Mouse (Mus musculus) MEL (cell line): Measurements from ENCODE around the gene Chrm3. TPM values are rescaled to one million over a fixed set of nuclear protein-coding genes. Genes with fewer than 3 reads are reported as not detected.

Experiments
- DNase-seq: peaks from one replicate; pipeline ENCODE4 v3.0.0; 2011; ENCODE audit warnings: low read depth, low spot score
- H3K27ac ChIP-seq: 2 replicates; pipeline ENCODE4 v1.5.1; 2012; ENCODE audit warnings: low read depth, mild to moderate bottlenecking, control low read depth, low read length, moderate library complexity; ENCODE audit not compliant: control insufficient read depth
- H3K27me3 ChIP-seq, 2 experiments: fragments of 150-350 bp in 1 of 2; sonication (generic) in 1 of 2; 2 replicates each; pipeline ENCODE4 v1.6.1; 2012; ENCODE audit warnings: low read length in 2 of 2, mild to moderate bottlenecking in 2 of 2, improper control_type of control experiment in 1 of 2, moderate library complexity in 1 of 2; ENCODE audit not compliant: insufficient read depth in 2 of 2, control insufficient read depth in 1 of 2
- H3K36me3 ChIP-seq, 2 experiments: 2 replicates each; pipeline ENCODE4 v1.6.1; 2012 to 2014; ENCODE audit warnings: low read length in 2 of 2, improper control_type of control experiment in 1 of 2, inconsistent platforms in 1 of 2, mild to moderate bottlenecking in 1 of 2; ENCODE audit not compliant: insufficient read depth in 2 of 2, control insufficient read depth in 1 of 2
- H3K4me1 ChIP-seq, 2 experiments: fragments of 150-350 bp in 1 of 2; sonication (generic) in 1 of 2; 2 replicates each; pipeline ENCODE4 v1.6.1; 2012; ENCODE audit warnings: low read length in 2 of 2, improper control_type of control experiment in 1 of 2, mild to moderate bottlenecking in 1 of 2; ENCODE audit not compliant: insufficient read depth in 2 of 2, control insufficient read depth in 1 of 2
- H3K4me3 ChIP-seq, 2 experiments: fragments of 150-350 bp in 1 of 2; sonication (generic) in 1 of 2; 2 replicates each; pipeline ENCODE4 v1.5.1; 2012; ENCODE audit warnings: low read depth in 2 of 2, low read length in 2 of 2, mild to moderate bottlenecking in 2 of 2, moderate library complexity in 2 of 2, control low read depth in 1 of 2, improper control_type of control experiment in 1 of 2; ENCODE audit not compliant: control insufficient read depth in 1 of 2, insufficient read depth in 1 of 2
- H3K79me2 ChIP-seq: 2 replicates; pipeline ENCODE4 v1.6.1; 2012; ENCODE audit warnings: mild to moderate bottlenecking, low read length, moderate library complexity; ENCODE audit not compliant: control insufficient read depth, poor library complexity, insufficient read depth
- H3K9ac ChIP-seq: 2 replicates; pipeline ENCODE4 v1.6.1; 2012; ENCODE audit warnings: low read depth, mild to moderate bottlenecking, control low read depth, low read length, moderate library complexity; ENCODE audit not compliant: control insufficient read depth, poor library complexity, severe bottlenecking
- H3K9me3 ChIP-seq: fragments of 150-350 bp; sonication (generic); replicated peaks from 2 replicates; pipeline ENCODE4 v1.6.1; 2012; ENCODE audit warnings: mild to moderate bottlenecking, low read length, improper control_type of control experiment, moderate library complexity; ENCODE audit not compliant: insufficient read depth
- BHLHE40 ChIP-seq: IDR thresholded peaks from 2 replicates; pipeline ENCODE4 v1.6.1; 2012; ENCODE audit warnings: low read depth, mild to moderate bottlenecking, inconsistent platforms, low read length, improper control_type of control experiment, borderline replicate concordance
- CHD1 ChIP-seq: IDR thresholded peaks from 2 replicates; pipeline ENCODE4 v1.6.1; 2012; ENCODE audit warnings: low read depth, mild to moderate bottlenecking, inconsistent platforms, low read length, improper control_type of control experiment
- CTCF ChIP-seq, 3 experiments: IDR thresholded peaks in 2 of 3; conservative IDR thresholded peaks in 1 of 3; 2 replicates each; pipeline ENCODE4 v1.5.1; 2011 to 2012; ENCODE audit warnings: low read length in 3 of 3, low read depth in 2 of 3, mild to moderate bottlenecking in 2 of 3, improper control_type of control experiment in 1 of 3, inconsistent platforms in 1 of 3, mixed read lengths in 1 of 3, moderate library complexity in 1 of 3; ENCODE audit not compliant: control insufficient read depth in 1 of 3, insufficient read depth in 1 of 3, poor library complexity in 1 of 3, severe bottlenecking in 1 of 3
- ELF1 ChIP-seq: IDR thresholded peaks from 2 replicates; pipeline ENCODE4 v1.6.1; 2014; ENCODE audit warnings: low read depth, mild to moderate bottlenecking, inconsistent platforms, low read length, improper control_type of control experiment, moderate library complexity
- HCFC1 ChIP-seq: IDR thresholded peaks from 2 replicates; pipeline ENCODE4 v1.6.1; 2012; ENCODE audit warnings: low read depth, mild to moderate bottlenecking, inconsistent platforms, low read length, improper control_type of control experiment, moderate library complexity
- MEF2A ChIP-seq: IDR thresholded peaks from 2 replicates; pipeline ENCODE4 v1.6.1; 2014; ENCODE audit warnings: low read depth, mild to moderate bottlenecking, inconsistent platforms, low read length, improper control_type of control experiment; ENCODE audit not compliant: poor library complexity, insufficient replicate concordance, severe bottlenecking; ENCODE audit errors: extremely low read depth
- MXI1 ChIP-seq: IDR thresholded peaks from 2 replicates; pipeline ENCODE4 v1.6.1; 2011; ENCODE audit warnings: mild to moderate bottlenecking, low read depth, low read length, improper control_type of control experiment
- MYC ChIP-seq: IDR thresholded peaks from 2 replicates; pipeline ENCODE4 v1.6.1; 2011; ENCODE audit warnings: low read depth, mild to moderate bottlenecking, low read length, improper control_type of control experiment, moderate library complexity
- POLR2A ChIP-seq, 2 experiments: IDR thresholded peaks; 2 replicates each; pipeline ENCODE4 v1.6.1; 2011 to 2012; ENCODE audit warnings: low read length in 2 of 2, mild to moderate bottlenecking in 2 of 2, control low read depth in 1 of 2, improper control_type of control experiment in 1 of 2, low read depth in 1 of 2, moderate library complexity in 1 of 2; ENCODE audit not compliant: control insufficient read depth in 1 of 2, insufficient read depth in 1 of 2, poor library complexity in 1 of 2
- RAD21 ChIP-seq: IDR thresholded peaks from 2 replicates; pipeline ENCODE4 v1.6.1; 2011; ENCODE audit warnings: mild to moderate bottlenecking, low read depth, low read length, improper control_type of control experiment
- SIN3A ChIP-seq: IDR thresholded peaks from 2 replicates; pipeline ENCODE4 v1.6.1; 2012; ENCODE audit warnings: low read length, improper control_type of control experiment, inconsistent platforms
- SMC3 ChIP-seq: IDR thresholded peaks from 2 replicates; pipeline ENCODE4 v1.6.1; 2011; ENCODE audit warnings: low read depth, low read length, improper control_type of control experiment
- TAL1 ChIP-seq: IDR thresholded peaks from 2 replicates; pipeline ENCODE4 v1.6.1; 2012; ENCODE audit warnings: mild to moderate bottlenecking, inconsistent platforms, low read length, moderate library complexity, mixed read lengths
- TBP ChIP-seq: IDR thresholded peaks from 2 replicates; pipeline ENCODE4 v1.8.0; 2011; ENCODE audit warnings: low read depth, low read length, improper control_type of control experiment
- TCF12 ChIP-seq: IDR thresholded peaks from 2 replicates; pipeline ENCODE4 v1.6.1; 2014; ENCODE audit warnings: low read depth, mild to moderate bottlenecking, inconsistent platforms, low read length, improper control_type of control experiment, moderate library complexity
- UBTF ChIP-seq: IDR thresholded peaks from 2 replicates; pipeline ENCODE4 v1.6.1; 2012; ENCODE audit warnings: low read depth, mild to moderate bottlenecking, inconsistent platforms, low read length, improper control_type of control experiment, moderate library complexity, borderline replicate concordance; ENCODE audit not compliant: insufficient read depth
- USF2 ChIP-seq, 2 experiments: IDR thresholded peaks; 2 replicates each; pipeline ENCODE4 v1.6.1; 2011 to 2012; ENCODE audit warnings: improper control_type of control experiment in 2 of 2, low read length in 2 of 2, borderline replicate concordance in 1 of 2, inconsistent platforms in 1 of 2, low read depth in 1 of 2, mild to moderate bottlenecking in 1 of 2; ENCODE audit not compliant: insufficient read depth in 1 of 2
- ZC3H11A ChIP-seq: IDR thresholded peaks from 2 replicates; pipeline ENCODE4 v1.6.1; 2012; ENCODE audit warnings: low read depth, mild to moderate bottlenecking, inconsistent platforms, low read length, improper control_type of control experiment
- ZNF384 ChIP-seq: IDR thresholded peaks from 2 replicates; pipeline ENCODE4 v1.6.1; 2012; ENCODE audit warnings: low read depth, mild to moderate bottlenecking, inconsistent platforms, low read length, improper control_type of control experiment
- polyA plus RNA-seq, 2 experiments: library from polyadenylated mRNA; stranded (reverse) in 1 of 2; unstranded in 1 of 2; fragments of >175 nt in 1 of 2; fragments of >200 nt in 1 of 2; gene quantifications; 2 replicates each; pipeline versions ENCODE4 v1.2.1 to v1.2.4; 2012; ENCODE audit warnings: low replicate concordance in 2 of 2, low read depth in 1 of 2; ENCODE audit not compliant: insufficient read length in 2 of 2, insufficient read depth in 1 of 2, missing spikeins in 1 of 2
- total RNA-seq: library from RNA; depleted of rRNA; stranded (reverse); fragments of 300-350 nt; gene quantifications from 2 replicates; pipeline ENCODE4 v1.2.3, GENCODE M21; 2012

The Chrm3 gene
- total and polyA plus RNA-seq, 3 experiments = not detected

DNA sequence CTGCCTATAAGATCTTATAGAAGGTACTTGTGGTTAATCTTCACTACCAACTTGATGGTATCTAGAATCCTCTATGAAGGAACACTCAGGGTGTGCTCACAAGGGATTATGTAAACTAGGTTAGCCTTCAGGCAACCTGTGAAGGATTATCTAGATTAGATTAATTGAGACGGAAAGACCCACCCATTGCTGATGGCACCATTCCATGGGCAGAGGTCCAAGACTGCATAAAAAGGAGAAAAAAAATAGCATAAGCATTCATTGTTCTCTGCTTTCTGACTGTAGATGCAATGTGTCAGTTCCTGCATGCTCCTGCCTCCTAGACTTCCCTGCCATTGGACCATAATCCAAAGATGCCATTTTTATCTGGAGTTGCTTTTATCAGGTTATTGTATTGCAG lies 8.5 kb downstream of the Chrm3 start:
- Histone ChIP-seq H3K9me3 (no peaks in the 10 kb centered on the region), H3K4me1 (no peaks in the 10 kb centered on the region), H3K79me2 (no peaks in the 10 kb centered on the region), H3K9ac (no peak overlapping the region), H3K36me3 (no peaks in the 10 kb centered on the region), H3K27ac (no peak overlapping the region), H3K4me3 (no peak overlapping the region), H3K27me3 (no peaks in the 10 kb centered on the region)
- no peak for TF ChIP-seq HCFC1
- TF ChIP-seq TCF12 = no peak
- no peak for TF ChIP-seq CHD1
- no peak for TF ChIP-seq BHLHE40
- no peak for TF ChIP-seq MEF2A
- no peak for TF ChIP-seq TBP
- TF ChIP-seq SIN3A = no peak
- DNase-seq = no peak

DNA sequence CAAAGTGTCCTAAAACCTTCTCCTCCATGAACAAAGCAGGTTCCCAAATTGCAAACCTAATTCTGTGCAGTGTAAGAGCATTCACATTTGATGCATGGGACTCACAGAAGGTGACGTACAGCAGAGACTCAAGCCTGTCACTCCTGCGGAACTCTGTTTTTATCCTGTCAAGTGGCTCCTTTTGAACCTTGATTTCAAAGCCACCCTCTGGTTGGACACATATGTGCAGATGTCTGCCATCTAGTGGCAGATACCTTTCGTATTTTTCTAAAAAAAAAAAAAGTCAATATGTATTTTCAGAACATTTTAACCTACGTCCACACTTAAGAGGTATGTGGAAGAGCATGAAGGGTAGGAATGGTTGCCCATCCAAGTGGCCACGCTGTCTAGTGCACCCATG lies 16.3 kb downstream of the Chrm3 start:
- Histone ChIP-seq H3K36me3 (no peaks in the 10 kb centered on the region), H3K27me3 (no peaks in the 10 kb centered on the region), H3K9ac (no peak overlapping the region), H3K27ac (no peak overlapping the region), H3K9me3 (no peaks in the 10 kb centered on the region), H3K79me2 (no peaks in the 10 kb centered on the region), H3K4me1 (no peaks in the 10 kb centered on the region), H3K4me3 (no peak overlapping the region)
- peak; percentile 28 for DNase-seq
- TF ChIP-seq ZNF384 (peak; percentile 81), MYC (no peak), MEF2A (no peak), CTCF (IDR thresholded peaks at IDR 0.05 in 2 of 3, conservative IDR thresholded peaks at IDR 0.05 in 1 of 3; ENCODE audit: control insufficient read depth in 1 of 3, insufficient read depth in 1 of 3, low read depth in 2 of 3, low read length in 3 of 3, poor library complexity in 1 of 3, severe bottlenecking in 1 of 3) (peak in 2 of 3 experiments; percentile 11 to 55; a peak in 3 of 6 replicates), ZC3H11A (0 out of 2 replicates have a peak, but pooled peaks have one; percentile 13), USF2 (IDR thresholded peaks at IDR 0.05; ENCODE audit: borderline replicate concordance in 1 of 2, insufficient read depth in 1 of 2, low read depth in 1 of 2, low read length in 2 of 2) (no peak), ELF1 (no peak), SMC3 (peak; percentile 72), UBTF (no peak), TCF12 (no peak), MXI1 (no peak), TAL1 (no peak), POLR2A (IDR thresholded peaks at IDR 0.05; ENCODE audit: control insufficient read depth in 1 of 2, insufficient read depth in 1 of 2, low read depth in 1 of 2, low read length in 2 of 2, poor library complexity in 1 of 2) (no peak), RAD21 (peak; percentile 51)
